Mouse (Mus musculus): ENCODE data around the gene Asmt.

Asmt gene

DNA sequence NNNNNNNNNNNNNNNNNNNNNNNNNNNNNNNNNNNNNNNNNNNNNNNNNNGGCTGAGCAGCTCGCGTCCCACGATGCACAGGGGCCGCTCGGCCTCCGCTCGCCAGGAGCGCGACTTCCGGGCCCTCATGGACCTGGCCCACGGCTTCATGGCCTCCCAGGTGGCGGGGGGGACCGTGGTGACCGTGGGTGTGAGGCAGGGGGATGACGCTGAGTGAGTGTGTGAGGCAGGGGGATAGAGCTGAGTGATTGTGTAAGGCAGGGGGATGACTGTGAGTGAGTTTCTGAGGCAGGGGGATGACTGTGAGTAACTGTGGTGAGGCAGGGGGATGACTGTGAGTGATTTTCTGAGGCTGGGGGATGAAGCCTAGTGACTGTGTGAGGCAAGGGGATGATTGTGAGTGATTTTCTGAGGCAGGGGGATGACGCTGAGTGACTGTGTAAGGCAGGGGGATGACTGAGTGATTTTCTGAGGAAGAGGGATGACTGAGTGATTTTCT lies at the start of gene Asmt:
Gene Asmt, plus strand, starts transcription at position 51 of the 499 bp plus-strand sequence.
- H3K4me1 ChIP-seq (replicated peaks; ENCODE audit: low read depth, low read length) = no peaks in the 10 kb centered on the region
- peak within 1 kb of the TSS; percentile 24 for H3K4me3 ChIP-seq (replicated peaks; ENCODE audit: low read length)
- H3K27me3 ChIP-seq (ENCODE audit: insufficient read depth, low read length) = peaks cover 3% of the 10 kb centered on the region
- peaks cover 18% of the 10 kb centered on the region for H3K36me3 ChIP-seq (ENCODE audit: insufficient read depth, low read length)
- H3K9me3 ChIP-seq (ENCODE audit: low read length) = peaks cover 39% of the 10 kb centered on the region
- TF ChIP-seq POU5F1 (IDR thresholded peaks at IDR 0.05; ENCODE audit: borderline replicate concordance, low read length) (no peak), NANOG (IDR thresholded peaks at IDR 0.05; ENCODE audit: borderline replicate concordance, low read length) (no peak), CTCF (conservative IDR thresholded peaks at IDR 0.05; ENCODE audit: low read length) (no peak)

DNA sequence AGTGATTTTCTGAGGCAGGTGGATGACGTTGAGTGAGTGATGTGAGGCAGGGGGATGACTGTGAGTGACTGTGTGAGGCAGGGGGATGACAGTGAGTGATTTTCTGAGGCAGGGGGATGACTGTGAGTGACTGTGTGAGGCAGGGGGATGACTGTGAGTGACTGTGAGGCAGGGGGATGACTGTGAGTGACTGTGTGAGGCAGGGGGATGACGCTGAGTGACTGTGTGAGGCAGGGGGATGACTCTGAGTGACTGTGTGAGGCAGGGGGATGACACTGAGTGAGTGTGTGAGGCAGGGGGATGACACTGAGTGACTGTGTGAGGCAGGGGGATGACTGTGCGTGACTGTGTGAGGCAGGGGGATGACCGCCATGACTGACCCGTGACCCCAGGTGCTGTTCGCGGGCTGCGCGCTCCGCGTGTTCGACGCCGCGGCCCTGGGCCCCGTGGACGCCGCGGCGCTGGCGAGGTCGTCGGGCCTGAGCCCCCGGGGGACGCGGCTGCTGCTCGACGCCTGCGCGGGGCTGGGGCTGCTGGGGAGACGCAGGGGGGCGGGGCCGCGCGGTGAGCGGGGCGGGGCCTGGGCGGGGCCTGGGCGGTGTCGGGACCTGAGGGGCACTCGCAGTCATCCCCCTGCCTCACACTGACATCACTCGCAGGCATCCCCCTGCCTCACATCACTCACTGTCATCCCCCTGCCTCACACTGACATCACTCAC lies 948 bp downstream of the Asmt start:
- Histone ChIP-seq H3K4me3 (replicated peaks; ENCODE audit: low read length) (no peak overlapping the region; the same call in 1 of the 2 replicates), H3K9me3 (ENCODE audit: low read length) (peaks cover 39% of the 10 kb centered on the region), H3K27me3 (ENCODE audit: insufficient read depth, low read length) (peaks cover 3% of the 10 kb centered on the region), H3K36me3 (ENCODE audit: insufficient read depth, low read length) (peaks cover 18% of the 10 kb centered on the region), H3K4me1 (replicated peaks; ENCODE audit: low read depth, low read length) (no peaks in the 10 kb centered on the region)
- no peak for TF ChIP-seq POU5F1 (IDR thresholded peaks at IDR 0.05; ENCODE audit: borderline replicate concordance, low read length)
- TF ChIP-seq CTCF (conservative IDR thresholded peaks at IDR 0.05; ENCODE audit: low read length) = no peak
- TF ChIP-seq NANOG (IDR thresholded peaks at IDR 0.05; ENCODE audit: borderline replicate concordance, low read length) = no peak

GRCm38 (mm10) chrX:170674229-170674771 lies 1.9 kb downstream of the Asmt start:
- no peak for TF ChIP-seq NANOG (IDR thresholded peaks at IDR 0.05; ENCODE audit: borderline replicate concordance, low read length)
- TF ChIP-seq CTCF (conservative IDR thresholded peaks at IDR 0.05; ENCODE audit: low read length) = no peak
- TF ChIP-seq POU5F1 (IDR thresholded peaks at IDR 0.05; ENCODE audit: borderline replicate concordance, low read length) = no peak
- Histone ChIP-seq H3K27me3 (ENCODE audit: insufficient read depth, low read length) (peaks cover 3% of the 10 kb centered on the region), H3K36me3 (ENCODE audit: insufficient read depth, low read length) (peaks cover 18% of the 10 kb centered on the region), H3K4me3 (replicated peaks; ENCODE audit: low read length) (no peak overlapping the region), H3K4me1 (replicated peaks; ENCODE audit: low read depth, low read length) (no peaks in the 10 kb centered on the region), H3K9me3 (ENCODE audit: low read length) (peaks cover 39% of the 10 kb centered on the region)

- peaks cover 39% of the 10 kb centered on the region for H3K9me3 ChIP-seq (ENCODE audit: low read length)
- TF ChIP-seq NANOG (IDR thresholded peaks at IDR 0.05; ENCODE audit: borderline replicate concordance, low read length) = no peak
- TF ChIP-seq CTCF (conservative IDR thresholded peaks at IDR 0.05; ENCODE audit: low read length) = no peak
- no peak for TF ChIP-seq POU5F1 (IDR thresholded peaks at IDR 0.05; ENCODE audit: borderline replicate concordance, low read length)
- H3K36me3 ChIP-seq (ENCODE audit: insufficient read depth, low read length) = peaks cover 18% of the 10 kb centered on the region
- H3K4me1 ChIP-seq (replicated peaks; ENCODE audit: low read depth, low read length) = no peaks in the 10 kb centered on the region
- peaks cover 3% of the 10 kb centered on the region for H3K27me3 ChIP-seq (ENCODE audit: insufficient read depth, low read length)
- peak overlapping the region; percentile 26; the same call in 1 of the 2 replicates for H3K4me3 ChIP-seq (replicated peaks; ENCODE audit: low read length)
These were observed 2.7 kb downstream of the Asmt start for GRCm38 (mm10) chrX:170674885-170675876.

GRCm38 (mm10) chrX:170675923-170676605 lies 3.6 kb downstream of the Asmt start:
- peaks cover 18% of the 10 kb centered on the region for H3K36me3 ChIP-seq (ENCODE audit: insufficient read depth, low read length)
- H3K4me3 ChIP-seq (replicated peaks; ENCODE audit: low read length) = peak overlapping the region; percentile 26; the same call in 1 of the 2 replicates
- no peak for TF ChIP-seq POU5F1 (IDR thresholded peaks at IDR 0.05; ENCODE audit: borderline replicate concordance, low read length)
- no peak for TF ChIP-seq NANOG (IDR thresholded peaks at IDR 0.05; ENCODE audit: borderline replicate concordance, low read length)
- TF ChIP-seq CTCF (conservative IDR thresholded peaks at IDR 0.05; ENCODE audit: low read length) = no peak
- peaks cover 3% of the 10 kb centered on the region for H3K27me3 ChIP-seq (ENCODE audit: insufficient read depth, low read length)
- no peaks in the 10 kb centered on the region for H3K4me1 ChIP-seq (replicated peaks; ENCODE audit: low read depth, low read length)
- H3K9me3 ChIP-seq (ENCODE audit: low read length) = peaks cover 39% of the 10 kb centered on the region

DNA sequence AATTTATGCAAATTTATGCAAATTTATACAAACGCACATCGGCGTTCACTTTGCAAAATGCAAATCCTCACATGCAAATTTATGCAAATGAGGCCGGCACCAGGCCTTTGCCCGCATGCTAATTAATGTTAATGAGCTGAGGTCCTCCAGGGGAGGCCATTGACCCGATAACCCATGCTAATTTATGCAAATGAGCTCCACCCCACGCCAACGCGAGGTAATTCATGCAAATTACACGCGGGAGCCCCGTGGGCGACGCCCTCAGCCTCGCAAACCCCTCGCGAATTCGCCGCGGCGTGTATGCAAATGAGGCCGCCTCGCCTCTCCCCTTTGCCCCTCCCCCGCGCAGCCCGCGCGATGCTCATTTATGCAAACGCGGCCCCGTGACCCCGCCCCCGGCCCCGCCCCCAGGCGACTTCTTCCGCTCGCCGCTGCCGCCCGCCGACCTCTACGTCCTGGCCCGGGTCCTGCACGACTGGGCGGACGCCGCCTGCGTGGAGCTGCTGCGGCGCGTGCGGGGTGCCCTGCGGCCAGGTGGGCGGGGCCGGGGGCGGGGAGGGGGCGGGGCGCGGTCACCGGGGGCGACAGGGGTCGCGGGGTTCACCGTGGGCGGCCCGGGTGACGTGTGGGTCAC lies 4.3 kb downstream of the Asmt start:
- Histone ChIP-seq H3K4me1 (replicated peaks; ENCODE audit: low read depth, low read length) (no peaks in the 10 kb centered on the region), H3K36me3 (ENCODE audit: insufficient read depth, low read length) (peaks cover 18% of the 10 kb centered on the region), H3K27me3 (ENCODE audit: insufficient read depth, low read length) (peaks cover 3% of the 10 kb centered on the region), H3K4me3 (replicated peaks; ENCODE audit: low read length) (no peak overlapping the region), H3K9me3 (ENCODE audit: low read length) (peaks cover 39% of the 10 kb centered on the region)
- TF ChIP-seq CTCF (conservative IDR thresholded peaks at IDR 0.05; ENCODE audit: low read length) (no peak), POU5F1 (IDR thresholded peaks at IDR 0.05; ENCODE audit: borderline replicate concordance, low read length) (peak; percentile 86)

GRCm38 (mm10) chrX:170677266-170677665 lies 4.8 kb downstream of the Asmt start:
- Histone ChIP-seq H3K9me3 (ENCODE audit: low read length) (peaks cover 39% of the 10 kb centered on the region), H3K4me3 (replicated peaks; ENCODE audit: low read length) (no peak overlapping the region), H3K27me3 (ENCODE audit: insufficient read depth, low read length) (peaks cover 3% of the 10 kb centered on the region), H3K36me3 (ENCODE audit: insufficient read depth, low read length) (peaks cover 18% of the 10 kb centered on the region), H3K4me1 (replicated peaks; ENCODE audit: low read depth, low read length) (no peaks in the 10 kb centered on the region)
- TF ChIP-seq NANOG (IDR thresholded peaks at IDR 0.05; ENCODE audit: borderline replicate concordance, low read length) (no peak), CTCF (conservative IDR thresholded peaks at IDR 0.05; ENCODE audit: low read length) (no peak), POU5F1 (IDR thresholded peaks at IDR 0.05; ENCODE audit: borderline replicate concordance, low read length) (no peak)

Measured in E14TG2a.4 (cell line).